Mouse (Mus musculus): ENCODE data around the gene Serinc3. TPM values are rescaled to one million over a fixed set of nuclear protein-coding genes. Genes with fewer than 3 reads are reported as not detected.
"Not testable (repeated sequence)": the region's sequence is repeated elsewhere in the genome, so short reads cannot be mapped to it uniquely, and the experiment has no call there.

Serinc3 gene
- total RNA-seq (2017), result 811 to 879 TPM (median 868 TPM) in 3 replicates

DNA sequence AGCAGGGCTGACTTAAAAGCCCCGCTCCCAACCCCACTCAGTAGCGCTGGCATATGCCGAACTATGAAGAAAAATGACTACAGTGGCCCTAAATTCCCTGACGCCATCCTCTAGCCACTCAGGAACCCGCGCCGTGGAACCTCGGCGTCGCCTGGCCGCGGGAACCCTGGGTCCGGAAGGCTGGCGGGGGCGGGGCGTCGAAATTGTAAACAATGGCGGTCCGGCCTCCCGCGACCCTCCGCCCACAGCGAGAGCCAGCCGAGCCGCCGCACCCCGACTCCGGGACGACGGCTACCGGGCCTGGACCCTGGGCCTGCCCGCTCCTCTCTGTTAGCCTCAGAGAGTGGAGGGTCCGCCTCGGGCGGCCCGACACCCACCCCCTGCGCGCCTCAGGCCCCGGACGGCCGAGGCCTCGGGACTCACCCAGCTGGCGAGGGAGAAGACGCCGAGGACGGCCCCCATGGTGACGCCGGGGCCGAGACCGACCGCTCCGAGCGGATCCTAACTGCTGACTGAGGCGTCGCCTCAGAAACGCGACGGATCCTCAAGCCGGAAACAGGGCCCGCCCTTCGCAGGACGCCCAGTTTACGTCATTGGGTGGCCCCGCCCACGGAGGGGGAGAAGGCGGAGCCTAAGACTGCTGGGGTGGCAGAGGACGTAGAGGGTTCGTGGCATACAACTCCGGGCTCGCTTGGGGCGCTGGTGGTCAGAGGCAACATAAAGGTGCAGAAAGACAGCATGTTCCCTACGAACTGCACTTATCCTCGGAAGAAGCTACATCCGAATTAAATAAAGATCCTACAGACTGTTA lies at the start of gene Serinc3:
Gene Serinc3, minus strand, starts transcription at position 557 of the 811 bp plus-strand sequence.
- ATAC-seq (replicated peaks; ENCODE audit: insufficient number of reproducible peaks, low FRiP score, low TSS enrichment, poor library complexity, severe bottlenecking), result peak; percentile 92

DNA sequence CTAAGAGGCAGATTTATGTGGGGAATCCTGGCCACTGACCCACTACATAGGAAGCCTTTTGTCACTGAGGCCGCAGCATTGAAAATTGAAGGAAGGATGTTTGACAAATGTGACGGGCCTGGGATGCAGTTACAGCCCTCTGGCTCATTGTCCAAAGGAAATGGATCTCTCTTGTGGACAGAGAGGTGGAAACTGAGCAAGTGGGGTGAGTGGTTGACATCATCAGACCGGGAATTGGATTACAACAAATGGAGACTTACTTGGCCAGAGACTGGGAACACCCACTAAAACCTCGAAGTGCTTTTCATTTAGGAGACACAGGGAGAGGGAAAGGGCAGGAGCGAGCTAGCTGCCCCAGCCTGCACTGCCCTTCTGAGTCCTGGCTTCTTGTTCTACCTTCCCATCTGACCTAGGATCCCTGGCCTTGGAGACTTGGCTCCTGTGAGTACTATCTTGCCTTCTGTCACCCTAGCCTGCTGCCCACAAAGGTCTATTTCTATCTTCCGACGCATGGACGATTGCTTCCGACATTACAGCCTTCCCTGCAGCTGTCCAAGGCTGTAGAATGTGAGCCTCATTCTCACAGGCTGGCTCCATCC lies 48.9 kb upstream of the Serinc3 start:
- no peak for ATAC-seq (replicated peaks; ENCODE audit: insufficient number of reproducible peaks, low FRiP score, low TSS enrichment, poor library complexity, severe bottlenecking)

DNA sequence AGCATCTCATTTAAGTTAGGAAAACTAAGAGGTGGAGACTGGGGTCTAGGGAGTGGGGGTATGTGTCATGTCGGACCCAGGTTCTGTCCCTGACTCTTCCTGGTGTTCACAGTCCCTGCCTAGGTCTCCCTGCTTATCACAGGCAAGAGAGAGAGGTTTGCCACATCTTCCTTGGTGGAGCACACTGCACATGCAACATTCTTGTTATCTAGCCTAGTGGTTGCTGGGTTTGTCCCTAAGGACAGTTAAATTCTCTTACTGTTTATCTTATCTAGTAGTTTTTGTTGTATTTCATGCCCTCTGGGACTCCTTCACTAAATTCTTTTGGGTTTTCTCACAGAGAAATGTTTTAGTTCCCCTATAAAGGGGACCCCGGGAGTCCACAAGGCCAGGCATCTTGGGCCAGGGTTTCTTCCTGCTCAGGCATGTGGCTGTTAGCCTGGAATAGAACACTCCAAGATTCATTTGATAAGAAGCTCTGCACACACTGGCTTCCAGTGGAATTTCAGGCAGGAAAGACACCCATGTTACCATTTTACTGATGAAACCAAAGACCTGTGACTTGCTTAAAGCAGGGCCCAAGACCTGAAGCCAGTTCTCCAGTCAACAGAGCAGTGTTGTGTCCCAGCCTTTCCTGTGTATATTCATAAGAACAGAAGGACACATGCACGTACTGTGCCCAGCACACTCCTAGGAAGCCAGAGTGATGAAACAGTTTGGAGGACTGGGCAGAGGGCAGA lies 48.1 kb upstream of the Serinc3 start:
- no peak for ATAC-seq (replicated peaks; ENCODE audit: insufficient number of reproducible peaks, low FRiP score, low TSS enrichment, poor library complexity, severe bottlenecking)

DNA sequence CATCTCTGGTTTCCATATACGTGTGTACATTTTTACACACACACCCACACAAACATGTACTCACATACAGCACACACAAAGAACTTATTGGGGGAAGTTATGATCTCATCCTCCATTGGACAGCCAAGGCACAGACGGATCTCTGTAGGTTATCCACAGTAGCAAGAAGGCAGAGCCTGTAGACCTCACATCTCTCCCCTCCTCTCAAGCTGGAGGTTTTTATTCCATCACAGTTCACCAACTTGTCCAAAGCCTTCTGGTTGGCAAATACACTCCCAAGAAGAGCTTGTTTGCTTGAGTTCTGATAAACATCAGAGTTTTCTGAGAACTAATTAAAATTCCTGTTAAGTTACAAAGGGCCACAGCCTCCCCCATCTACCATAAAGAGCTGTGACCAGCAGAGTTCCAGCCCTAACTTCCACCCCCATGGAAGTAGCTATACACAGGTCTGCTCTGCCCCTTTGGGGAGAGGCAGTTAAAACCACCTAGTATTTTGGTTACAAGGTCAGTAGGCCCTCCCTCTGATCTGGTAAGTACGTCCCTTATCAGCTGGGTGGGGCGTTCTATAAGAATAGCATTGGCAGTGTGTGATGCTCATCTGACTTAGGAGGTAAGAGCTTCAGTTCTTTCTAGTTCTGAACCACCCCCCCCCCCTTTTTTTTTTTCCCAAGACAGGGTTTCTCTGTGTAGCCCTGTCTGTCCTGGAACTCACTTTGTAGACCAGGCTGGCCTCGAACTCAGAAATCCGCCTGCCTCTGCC lies 47.1 kb upstream of the Serinc3 start:
- no peak for ATAC-seq (replicated peaks; ENCODE audit: insufficient number of reproducible peaks, low FRiP score, low TSS enrichment, poor library complexity, severe bottlenecking)

DNA sequence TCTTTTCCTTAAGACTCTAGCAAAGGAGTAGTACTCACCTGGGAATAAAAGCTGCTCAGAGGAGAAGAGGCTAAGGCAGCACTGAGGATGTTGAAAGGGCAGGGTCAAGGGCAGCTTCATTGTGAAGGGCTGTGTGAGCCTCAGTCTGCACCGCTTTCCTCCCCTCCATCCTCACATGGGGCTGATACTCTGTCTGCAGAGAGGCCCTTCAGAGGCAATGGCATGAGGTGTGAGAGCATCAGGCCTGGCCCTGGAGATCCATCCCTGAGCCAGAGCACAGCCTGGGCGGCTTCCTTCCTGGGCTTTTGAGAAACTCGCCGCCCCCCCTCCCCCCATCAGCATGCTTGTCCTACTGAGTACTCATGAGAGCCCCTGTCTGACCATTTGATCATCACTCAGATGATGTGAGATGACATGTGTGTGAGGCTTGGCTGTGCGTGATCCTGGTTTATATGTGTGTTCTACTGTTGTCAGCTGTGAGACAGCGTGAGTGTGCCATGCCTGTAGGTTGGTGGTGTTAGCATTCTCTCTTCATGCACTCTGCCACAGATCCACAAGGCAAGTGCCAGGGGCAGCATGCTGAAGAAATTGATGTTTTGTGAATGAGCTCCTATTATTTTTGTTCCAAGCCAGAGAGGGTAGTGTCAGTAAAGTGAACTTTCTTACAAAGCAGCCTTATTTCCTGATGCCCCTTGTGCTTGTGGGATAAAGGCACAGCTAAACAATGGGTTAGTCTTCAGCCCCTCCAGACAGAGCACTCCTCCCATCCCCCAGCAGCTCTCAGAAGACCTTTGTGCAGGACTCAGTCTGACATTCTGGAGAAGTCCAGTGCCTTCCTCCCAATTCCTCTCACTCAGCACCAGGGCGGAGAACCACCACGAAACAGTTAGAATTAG lies 45.7 kb upstream of the Serinc3 start:
- ATAC-seq (replicated peaks; ENCODE audit: insufficient number of reproducible peaks, low FRiP score, low TSS enrichment, poor library complexity, severe bottlenecking), result no peak

DNA sequence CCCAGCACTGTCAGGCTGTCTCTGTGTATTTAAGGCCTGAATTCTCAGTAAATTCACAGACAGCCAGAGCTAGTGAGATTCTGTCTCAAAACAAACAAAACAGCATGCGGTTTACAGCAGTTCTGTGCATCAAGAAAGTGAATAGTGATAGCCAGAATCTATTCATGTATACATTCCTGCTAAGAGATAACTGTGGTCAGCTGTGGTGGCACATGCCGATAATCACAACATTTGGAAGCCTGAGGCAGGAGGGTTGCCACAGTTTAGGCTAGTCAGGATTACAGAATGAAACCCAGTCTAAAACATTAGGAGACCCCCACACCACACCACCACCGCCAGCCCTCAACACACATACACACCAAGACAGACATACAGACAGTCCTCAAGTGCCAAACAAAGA lies 44.8 kb upstream of the Serinc3 start:
- no peak for ATAC-seq (replicated peaks; ENCODE audit: insufficient number of reproducible peaks, low FRiP score, low TSS enrichment, poor library complexity, severe bottlenecking)

DNA sequence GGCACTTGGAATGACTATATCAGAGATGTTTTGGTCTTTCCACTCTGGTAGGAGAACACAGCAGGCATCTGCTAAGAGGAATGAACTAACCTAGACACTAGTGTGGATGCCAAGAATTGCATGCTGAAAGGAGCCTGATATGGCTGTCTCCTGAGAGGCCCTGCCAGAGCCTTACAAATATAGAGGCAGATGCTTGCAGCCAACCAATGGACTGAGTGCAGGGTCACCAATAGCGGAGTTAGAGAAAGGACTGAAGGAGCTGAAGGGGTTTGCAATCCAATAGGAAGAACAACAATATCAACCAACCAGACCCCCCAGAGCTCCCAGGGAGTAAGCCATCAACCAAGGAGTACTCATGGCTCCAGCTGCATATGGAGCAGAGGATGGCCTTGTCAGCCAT lies 43.4 kb upstream of the Serinc3 start:
- not testable (repeated sequence) for ATAC-seq (replicated peaks; ENCODE audit: insufficient number of reproducible peaks, low FRiP score, low TSS enrichment, poor library complexity, severe bottlenecking)

DNA sequence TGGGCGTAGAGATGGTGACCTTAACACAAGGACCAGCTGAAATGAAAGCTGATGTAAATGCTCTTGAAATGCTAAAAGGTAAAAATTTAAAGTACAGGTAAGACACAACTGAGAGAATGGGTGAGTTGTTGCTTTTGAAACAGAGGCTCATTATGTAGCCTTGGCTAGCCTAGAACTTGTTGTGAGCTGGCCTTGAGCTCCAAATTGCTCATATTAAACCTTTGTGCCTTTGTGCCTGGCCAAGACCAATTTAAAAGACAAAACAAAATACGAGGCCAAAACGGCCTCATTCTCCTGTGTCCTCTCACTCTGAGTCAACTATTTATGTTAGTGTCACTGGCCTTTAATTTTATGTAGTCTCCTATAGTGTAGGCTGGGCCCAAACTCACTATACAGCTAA lies 42.0 kb upstream of the Serinc3 start:
- ATAC-seq (replicated peaks; ENCODE audit: insufficient number of reproducible peaks, low FRiP score, low TSS enrichment, poor library complexity, severe bottlenecking), result no peak

DNA sequence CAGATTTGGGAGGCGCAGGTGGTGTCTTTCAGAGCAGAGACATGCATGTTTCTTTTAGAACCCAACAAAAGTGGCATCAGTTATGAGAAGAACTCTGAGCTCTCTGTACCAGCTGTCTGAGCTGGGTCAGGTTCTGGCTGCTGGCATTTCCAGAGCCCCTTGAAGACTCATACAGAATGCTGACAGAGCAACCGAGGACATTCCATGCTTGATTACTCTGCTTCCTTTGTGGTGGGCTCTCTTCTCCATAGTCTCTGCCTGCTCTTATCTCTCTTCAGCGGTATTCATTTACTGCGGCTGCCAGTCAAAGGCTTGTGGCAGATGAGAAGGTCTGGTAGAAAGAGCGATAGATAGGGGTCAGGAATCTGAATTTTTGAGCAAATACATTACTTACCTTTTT lies 41.3 kb upstream of the Serinc3 start:
- no peak for ATAC-seq (replicated peaks; ENCODE audit: insufficient number of reproducible peaks, low FRiP score, low TSS enrichment, poor library complexity, severe bottlenecking)

DNA sequence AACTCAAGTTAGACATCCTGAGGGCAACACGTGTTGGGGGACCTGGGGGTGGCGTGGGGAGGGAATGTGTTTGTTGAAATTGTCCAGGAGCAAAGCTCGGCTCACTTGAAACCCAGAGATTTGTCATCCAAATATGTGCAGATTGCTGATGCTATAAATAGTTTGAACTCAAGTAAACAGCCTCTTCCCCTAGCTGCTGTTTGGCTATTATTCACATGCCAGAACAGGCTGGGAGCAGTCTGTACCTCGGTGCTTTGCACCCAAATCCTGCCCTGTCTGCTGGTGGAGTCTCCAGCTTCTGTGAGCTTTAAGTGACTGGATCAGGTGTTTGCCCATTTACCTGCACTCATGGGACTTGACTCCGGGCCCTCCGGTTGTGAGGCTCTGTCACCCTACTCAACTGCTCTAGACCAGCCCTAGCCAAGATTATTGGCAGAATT lies 40.9 kb upstream of the Serinc3 start:
- no peak for ATAC-seq (replicated peaks; ENCODE audit: insufficient number of reproducible peaks, low FRiP score, low TSS enrichment, poor library complexity, severe bottlenecking)

DNA sequence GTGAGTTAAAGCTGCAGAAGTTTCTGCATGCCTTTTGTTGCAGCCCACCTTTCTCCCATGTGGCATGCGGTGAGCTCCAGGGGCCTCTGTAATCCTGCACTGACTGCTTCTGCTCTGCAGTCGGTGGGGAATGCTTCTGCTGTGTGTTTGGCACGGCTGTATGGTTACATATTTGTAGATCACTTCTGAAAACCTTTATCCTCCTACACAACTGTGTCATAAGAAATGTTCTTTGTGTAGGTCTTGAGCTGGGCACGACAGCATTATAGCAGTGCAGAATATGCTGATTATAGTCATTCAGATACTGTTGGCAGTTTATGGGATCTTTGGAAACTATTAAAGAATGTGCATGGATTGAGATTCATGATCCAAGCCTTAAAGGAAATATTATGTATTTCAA lies 40.4 kb upstream of the Serinc3 start:
- no peak for ATAC-seq (replicated peaks; ENCODE audit: insufficient number of reproducible peaks, low FRiP score, low TSS enrichment, poor library complexity, severe bottlenecking)

DNA sequence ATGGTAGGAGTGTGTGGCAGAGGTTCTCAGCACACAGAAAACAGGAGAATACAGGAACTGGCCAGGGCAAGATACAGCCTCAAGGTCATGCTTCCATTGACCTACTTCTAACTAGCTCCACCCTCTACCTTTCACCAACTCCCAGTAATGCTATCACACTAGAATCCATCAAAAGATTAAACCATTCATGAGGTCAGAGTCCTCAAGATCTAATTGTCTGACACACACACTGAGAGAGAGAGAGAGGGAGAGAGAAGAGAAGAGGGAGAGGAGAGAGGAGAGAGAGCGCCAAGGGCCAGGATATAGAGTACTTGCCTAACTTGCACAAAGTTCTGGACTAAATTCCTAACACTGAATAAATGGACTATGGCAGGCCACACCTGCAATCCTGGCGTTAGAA lies 37.4 kb upstream of the Serinc3 start:
- no peak for ATAC-seq (replicated peaks; ENCODE audit: insufficient number of reproducible peaks, low FRiP score, low TSS enrichment, poor library complexity, severe bottlenecking)

DNA sequence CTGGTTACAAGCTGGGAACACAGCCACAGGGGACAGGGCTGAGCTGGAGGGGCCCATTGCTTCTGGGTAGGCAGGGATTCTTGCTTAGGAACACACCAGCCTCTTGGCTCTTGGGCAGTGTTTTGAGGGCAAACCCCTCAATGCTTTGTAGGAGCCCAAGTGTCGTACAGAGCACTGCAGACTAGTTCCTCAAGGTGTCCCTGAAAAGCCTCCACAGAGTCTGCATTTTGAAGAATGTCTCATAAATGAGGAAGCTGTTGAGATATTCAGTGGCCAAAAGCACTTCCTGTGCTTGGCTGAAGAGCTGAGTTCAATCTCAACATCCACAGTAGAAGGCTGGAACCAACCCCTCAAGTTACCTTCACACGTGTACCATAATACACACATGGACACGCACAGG lies 31.8 kb upstream of the Serinc3 start:
- ATAC-seq (replicated peaks; ENCODE audit: insufficient number of reproducible peaks, low FRiP score, low TSS enrichment, poor library complexity, severe bottlenecking), result peak; percentile 76

DNA sequence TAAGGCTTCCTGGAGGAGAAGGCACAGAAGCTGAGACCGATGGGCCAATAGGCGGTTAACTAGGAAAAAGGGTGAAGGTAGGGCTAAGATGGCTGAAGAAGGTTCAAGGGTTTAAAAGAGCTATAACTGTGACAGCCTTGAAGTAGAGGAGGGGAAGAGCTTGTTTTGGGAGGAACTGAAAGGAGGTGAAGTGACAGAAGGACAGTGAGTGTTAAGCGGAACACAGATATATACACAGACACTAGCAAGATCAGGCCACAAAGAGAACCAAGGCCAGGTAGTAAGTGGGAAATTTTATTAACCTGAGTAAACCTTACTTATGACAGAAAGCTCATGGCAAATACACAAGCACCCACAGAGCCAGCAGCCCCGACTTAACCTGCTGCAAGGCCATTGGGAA lies 31.4 kb upstream of the Serinc3 start:
- ATAC-seq (replicated peaks; ENCODE audit: insufficient number of reproducible peaks, low FRiP score, low TSS enrichment, poor library complexity, severe bottlenecking), result no peak

DNA sequence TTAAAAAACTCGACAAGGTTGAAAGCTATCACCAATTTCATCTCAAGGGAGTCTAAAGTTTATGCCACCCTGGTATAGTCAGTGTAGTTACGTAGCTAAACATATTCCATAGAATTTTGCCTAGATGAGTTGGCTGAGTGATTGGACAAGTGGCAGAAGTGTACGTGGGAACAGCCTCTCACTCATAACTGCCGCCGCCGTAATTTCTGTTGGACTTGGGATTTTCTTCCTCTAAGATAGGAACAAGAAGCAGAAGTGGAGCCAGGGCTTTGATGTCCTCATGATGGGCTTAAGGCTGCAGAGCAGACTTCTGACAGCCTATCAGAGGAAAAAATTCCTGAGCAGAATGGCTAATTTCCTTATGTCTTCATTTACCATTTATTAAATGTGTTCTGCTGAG lies 30.7 kb upstream of the Serinc3 start:
- no peak for ATAC-seq (replicated peaks; ENCODE audit: insufficient number of reproducible peaks, low FRiP score, low TSS enrichment, poor library complexity, severe bottlenecking)

DNA sequence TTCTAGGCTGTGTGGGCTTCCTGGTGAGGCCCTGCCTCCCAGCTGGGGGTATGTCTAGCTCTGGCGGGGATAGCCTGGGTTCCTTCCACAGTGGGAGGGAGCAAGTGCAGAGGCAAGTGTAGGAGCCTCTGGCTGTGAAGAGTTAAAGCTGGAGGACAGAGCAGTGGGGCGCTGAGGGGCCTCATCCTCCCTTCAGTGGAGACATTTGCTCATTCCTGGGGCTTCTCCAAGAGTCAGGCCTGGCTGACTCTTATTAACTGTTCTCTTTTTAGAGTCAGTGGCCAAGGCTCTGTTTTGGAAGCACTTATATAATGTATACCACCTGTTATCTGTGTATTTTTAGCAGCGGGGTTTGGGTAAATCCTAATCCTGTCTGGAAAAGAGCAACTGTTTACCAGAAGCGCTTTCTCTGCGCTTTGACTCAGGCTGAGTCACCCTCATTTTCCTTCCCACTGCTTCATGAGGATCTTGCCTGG lies 30.3 kb upstream of the Serinc3 start:
- no peak for ATAC-seq (replicated peaks; ENCODE audit: insufficient number of reproducible peaks, low FRiP score, low TSS enrichment, poor library complexity, severe bottlenecking)

DNA sequence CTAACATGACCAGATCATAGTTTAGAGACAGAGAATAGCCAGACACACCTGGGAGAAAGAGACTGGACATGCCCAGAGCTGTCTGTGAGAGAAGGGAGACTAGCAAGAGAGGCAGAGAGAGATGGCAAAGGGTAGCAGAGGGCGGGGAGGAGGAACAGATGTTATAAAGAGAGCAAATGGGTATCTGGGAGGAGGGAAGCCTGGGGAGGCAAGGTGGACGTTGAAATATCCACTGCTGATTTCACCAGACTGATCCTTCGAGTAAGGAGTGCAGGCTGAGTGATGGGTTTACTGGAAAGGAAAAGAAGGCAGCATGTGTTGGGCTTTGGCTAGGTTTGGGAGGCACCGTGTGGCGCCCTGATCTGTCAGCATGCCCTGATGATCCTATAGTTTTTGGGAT lies 29.5 kb upstream of the Serinc3 start:
- ATAC-seq (replicated peaks; ENCODE audit: insufficient number of reproducible peaks, low FRiP score, low TSS enrichment, poor library complexity, severe bottlenecking), result no peak
